Mouse (Mus musculus) brain, embryonic 18.5 days (tissue): ENCODE results near the gene Ahcyl1.

ENCODE experiments used
- DNase-seq: peaks from one replicate; pipeline ENCODE4 v3.0.0-alpha.2; 2012; ENCODE audit warnings: low read depth, low spot score

The Ahcyl1 gene

GRCm38 (mm10) chr3:107703675-107704370 lies 7.5 kb upstream of the Ahcyl1 start:
- no peak for DNase-seq

- no peak for DNase-seq
Observed at GRCm38 (mm10) chr3:107701767-107702394, 5.5 kb upstream of the Ahcyl1 start.

GRCm38 (mm10) chr3:107700625-107701024 lies 4.3 kb upstream of the Ahcyl1 start:
- DNase-seq = no peak

GRCm38 (mm10) chr3:107696910-107697309 lies 550 bp upstream of the Ahcyl1 start:
- DNase-seq = no peak

- DNase-seq = no peak
Observed at GRCm38 (mm10) chr3:107695219-107695947, 977 bp downstream of the Ahcyl1 start.

GRCm38 (mm10) chr3:107694256-107694900 lies 2.0 kb downstream of the Ahcyl1 start:
- DNase-seq = no peak

GRCm38 (mm10) chr3:107690366-107690765 lies 6.0 kb downstream of the Ahcyl1 start:
- no peak for DNase-seq

- DNase-seq = no peak
Observed at GRCm38 (mm10) chr3:107689245-107689644, 7.1 kb downstream of the Ahcyl1 start.

- DNase-seq = no peak
Observed at GRCm38 (mm10) chr3:107688236-107688635, 8.1 kb downstream of the Ahcyl1 start.

- no peak for DNase-seq
Observed at GRCm38 (mm10) chr3:107686276-107686977, 9.9 kb downstream of the Ahcyl1 start.

- DNase-seq = no peak
Observed at GRCm38 (mm10) chr3:107685652-107686051, 10.7 kb downstream of the Ahcyl1 start.

GRCm38 (mm10) chr3:107683587-107683986 lies 12.8 kb downstream of the Ahcyl1 start:
- DNase-seq = no peak

- DNase-seq = no peak
Observed at GRCm38 (mm10) chr3:107680790-107681576, 15.4 kb downstream of the Ahcyl1 start.

GRCm38 (mm10) chr3:107671509-107671908 lies 24.9 kb downstream of the Ahcyl1 start:
- DNase-seq = no peak

- DNase-seq = no peak
Observed at GRCm38 (mm10) chr3:107670500-107670899, 25.9 kb downstream of the Ahcyl1 start.

- DNase-seq = no peak
Observed at GRCm38 (mm10) chr3:107668786-107669185, 27.6 kb downstream of the Ahcyl1 start.

- DNase-seq = no peak
Observed at GRCm38 (mm10) chr3:107667426-107667825, 28.9 kb downstream of the Ahcyl1 start.

- no peak for DNase-seq
Observed at GRCm38 (mm10) chr3:107664641-107665040, 31.7 kb downstream of the Ahcyl1 start.

- no peak for DNase-seq
Observed at GRCm38 (mm10) chr3:107659000-107659399, 37.4 kb downstream of the Ahcyl1 start.

- no peak for DNase-seq
Observed at GRCm38 (mm10) chr3:107656888-107657287, 39.5 kb downstream of the Ahcyl1 start.

- DNase-seq = no peak
Observed at GRCm38 (mm10) chr3:107656151-107656550, 40.2 kb downstream of the Ahcyl1 start.
